ENCODE assay signal across 35 mouse cellular contexts in genomic region chr10:17287141-17287540, GRCm38 (mm10).
"Had no signal": no experiment of that assay in that cellular context is flagged by ENCODE, and none has a peak within 500 bp of the region (broad histone marks: within the 10 kb centered on the region; RNA-seq: fewer than 3 reads in every experiment).

No protein-coding gene starts in this region.

- H3K27me3 ChIP-seq: heart, embryonic 12.5 days; heart, embryonic 13.5 days; heart, embryonic 15.5 days; hindbrain, embryonic 12.5 days; hindbrain, embryonic 13.5 days; hindbrain, embryonic 15.5 days; intestine, embryonic 15.5 days; kidney, embryonic 15.5 days had no signal

- DNase-seq: heart, postnatal 10 days; heart, postnatal 14 days; heart, postnatal 36 days; heart, postnatal 4 days; kidney, adult 11 months; kidney, adult 18-20 months; kidney, adult 2 months; kidney, adult 8-10 months; kidney, adult 9 months; kidney, postnatal 10 days; kidney, postnatal 14 days; kidney, postnatal 25 days; kidney, postnatal 36 days; kidney, postnatal 4 days; layer of hippocampus, adult 9-11 months; layer of hippocampus, postnatal 36 days had no signal

- H3K4me2 ChIP-seq: heart, embryonic 11.5 days; heart, embryonic 12.5 days; heart, embryonic 13.5 days; heart, embryonic 15.5 days; hindbrain, embryonic 12.5 days; hindbrain, embryonic 13.5 days; hindbrain, embryonic 14.5 days; hindbrain, embryonic 15.5 days; intestine, embryonic 15.5 days; kidney, embryonic 15.5 days had no signal

- H3K4me3 ChIP-seq: heart, embryonic 12.5 days; heart, embryonic 13.5 days; heart, embryonic 15.5 days; hindbrain, embryonic 10.5 days; hindbrain, embryonic 12.5 days; hindbrain, embryonic 13.5 days; hindbrain, embryonic 15.5 days; intestine, embryonic 15.5 days; kidney, embryonic 15.5 days; layer of hippocampus, adult 2 months; left cerebral cortex, adult 2 months had no signal

- H3K36me3 ChIP-seq: heart, embryonic 12.5 days; heart, embryonic 13.5 days; heart, embryonic 15.5 days; hindbrain, embryonic 10.5 days; hindbrain, embryonic 12.5 days; hindbrain, embryonic 13.5 days; hindbrain, embryonic 15.5 days; intestine, embryonic 15.5 days; kidney, embryonic 15.5 days had no signal

- H3K27ac ChIP-seq: heart, embryonic 13.5 days; heart, embryonic 15.5 days; hindbrain, embryonic 10.5 days; hindbrain, embryonic 12.5 days; hindbrain, embryonic 13.5 days; hindbrain, embryonic 14.5 days; hindbrain, embryonic 15.5 days; hindbrain, postnatal 0 days; intestine, embryonic 15.5 days; kidney, embryonic 15.5 days; kidney, postnatal 0 days; layer of hippocampus, adult 2 months; left cerebral cortex, adult 2 months had no signal

- H3K9me3 ChIP-seq: heart, embryonic 12.5 days; heart, embryonic 13.5 days; heart, embryonic 15.5 days; hindbrain, embryonic 10.5 days; hindbrain, embryonic 12.5 days; hindbrain, embryonic 13.5 days; hindbrain, embryonic 15.5 days; intestine, embryonic 15.5 days; kidney, embryonic 15.5 days had no signal

- H3K9ac ChIP-seq: heart, embryonic 12.5 days; heart, embryonic 13.5 days; heart, embryonic 15.5 days; hindbrain, embryonic 12.5 days; hindbrain, embryonic 13.5 days; hindbrain, embryonic 14.5 days; hindbrain, embryonic 15.5 days; intestine, embryonic 15.5 days; kidney, embryonic 15.5 days had no signal

- H3K4me1 ChIP-seq: heart, embryonic 12.5 days; heart, embryonic 13.5 days; heart, embryonic 15.5 days; hindbrain, embryonic 15.5 days; intestine, embryonic 15.5 days; kidney, embryonic 15.5 days had no signal

- ATAC-seq: hindbrain, embryonic 16.5 days; hindbrain, postnatal 0 days; inflammation-experienced regulatory T-cells, adult 6 months; intestine, embryonic 15.5 days; intestine, embryonic 16.5 days; intestine, postnatal 0 days had no signal
